Mouse (Mus musculus) adrenal gland, postnatal 14 days (tissue): Measurements from ENCODE around the gene Vmn2r23. TPM values are rescaled to one million over a fixed set of nuclear protein-coding genes. Genes with fewer than 3 reads are reported as not detected.
"Not testable (repeated sequence)": the region's sequence is repeated elsewhere in the genome, so short reads cannot be mapped to it uniquely, and the experiment has no call there.

Experiments
- DNase-seq: peaks from one replicate; pipeline ENCODE4 v3.0.0; 2021; ENCODE audit warnings: mixed read lengths
- long read RNA-seq, 2 experiments: library from polyadenylated mRNA; stranded (forward); transcript quantifications; one replicate each; pipeline ENCODE4 v2.0.0; 2021
- total RNA-seq: library from RNA; stranded (reverse); gene quantifications from 2 replicates; pipeline ENCODE4 v1.2.3, GENCODE M21; 2021

The Vmn2r23 gene
- total RNA-seq = not detected in 2 replicates
- long read RNA-seq, experiment 1 = 0 reads
- long read RNA-seq, experiment 2 = 0 reads

DNA sequence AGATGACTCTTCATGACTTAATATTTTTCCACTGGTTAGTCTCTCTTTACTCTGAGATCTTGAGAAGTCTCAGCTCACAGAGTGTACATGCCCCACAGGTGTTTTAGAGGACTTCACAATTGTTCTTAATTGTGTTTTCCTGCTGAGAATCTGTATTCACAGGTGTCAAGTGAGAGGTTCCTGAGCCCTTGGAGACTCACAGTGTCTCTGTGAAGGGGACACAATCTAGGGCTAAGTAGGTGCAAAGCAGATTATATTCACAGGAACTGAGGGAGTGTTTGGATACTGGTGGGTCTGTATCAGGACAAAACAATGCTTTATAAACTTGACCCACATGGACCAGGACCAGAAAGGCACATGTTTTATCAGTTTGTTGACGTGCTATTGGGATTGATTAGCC is at the start of gene Vmn2r23:
Gene Vmn2r23 (plus strand): TSS at position 301 of the 400 bp plus-strand sequence.
- DNase-seq = no peak

DNA sequence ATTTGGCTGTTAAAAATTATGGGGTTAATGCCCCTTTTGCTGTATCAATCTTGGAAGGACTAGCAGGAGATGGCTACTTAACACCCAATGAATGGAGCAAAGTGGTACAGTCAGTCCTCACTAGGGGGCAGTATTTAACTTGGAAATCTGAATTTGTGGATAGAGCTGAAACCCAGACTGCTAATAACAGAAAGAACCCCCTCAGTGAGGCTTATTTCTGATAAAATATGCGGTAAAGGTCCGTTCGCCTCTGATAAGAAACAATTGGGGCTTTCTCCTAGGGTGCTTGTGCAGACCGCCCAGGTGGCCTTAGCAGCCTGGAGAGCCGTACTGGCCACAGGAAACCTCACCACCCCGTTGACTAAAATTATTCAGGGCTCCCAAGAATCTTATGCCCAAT is 45.4 kb upstream of the Vmn2r23 start:
- DNase-seq = no peak

GRCm38 (mm10) chr6:123696639-123697038 is 5.8 kb upstream of the Vmn2r23 start:
- not testable (repeated sequence) for DNase-seq

GRCm38 (mm10) chr6:123697213-123697612 is 5.3 kb upstream of the Vmn2r23 start:
- no peak for DNase-seq

GRCm38 (mm10) chr6:123770031-123770430 is 67.6 kb downstream of the Vmn2r23 start:
- no peak for DNase-seq

DNA sequence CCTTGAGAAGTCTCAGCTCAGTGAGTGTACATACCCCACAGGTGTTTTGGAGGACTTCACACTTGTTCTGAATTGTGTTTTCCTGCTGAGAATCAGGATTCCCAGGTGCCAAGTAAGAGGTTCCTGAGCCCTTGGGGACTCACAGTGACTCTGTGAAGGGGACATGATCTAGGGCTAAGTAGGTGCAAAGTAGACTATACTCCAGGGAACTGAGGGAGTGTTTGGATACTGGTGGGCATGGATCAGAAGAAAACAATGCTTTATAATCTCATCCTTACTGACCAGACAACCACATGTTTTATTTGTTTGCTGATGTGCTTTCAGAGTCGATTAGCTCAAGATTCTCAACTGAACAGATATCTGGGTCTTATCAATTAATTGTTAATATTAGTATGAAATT is 76.1 kb downstream of the Vmn2r23 start, which contains the start of gene Vmn2r24:
Gene Vmn2r24 (plus strand): TSS at position 301 of the 400 bp plus-strand sequence.
- no peak for DNase-seq

- DNase-seq = no peak
Observed at GRCm38 (mm10) chr6:123784857-123785256, 82.4 kb downstream of the Vmn2r23 start.

DNA sequence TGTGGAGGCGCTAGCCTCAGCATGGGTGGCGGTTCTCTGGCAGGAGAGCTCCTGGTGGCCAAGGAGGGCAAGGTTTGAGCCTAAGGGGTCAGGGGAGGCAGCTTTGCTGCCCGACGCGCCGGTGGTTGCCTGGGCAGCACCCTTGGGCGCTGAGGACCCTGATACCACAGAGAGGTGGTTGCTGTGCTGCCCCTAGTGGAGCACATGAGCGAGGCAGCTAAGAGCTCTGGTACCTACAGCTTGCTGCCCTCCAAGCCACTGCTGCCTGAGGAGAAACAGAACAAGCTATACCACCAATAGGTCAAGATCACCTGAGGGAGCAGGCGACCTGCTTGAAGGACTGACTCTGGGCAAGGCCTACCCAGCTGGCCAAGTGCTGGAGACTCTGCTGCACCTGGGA is 91.3 kb downstream of the Vmn2r23 start:
- DNase-seq = no peak

Other genes starting within 250 kb of the Vmn2r23 start
- not detected in 2 replicates for gene Vmn2r21, start 169.3 kb upstream of the Vmn2r23 start, total RNA-seq
- gene Vmn2r22, start 51.9 kb upstream of the Vmn2r23 start, total RNA-seq = not detected in 2 replicates
- gene Vmn2r24, start 76.2 kb downstream of the Vmn2r23 start, total RNA-seq = not detected in 2 replicates
- gene Vmn2r25, start 150.8 kb downstream of the Vmn2r23 start, total RNA-seq = not detected in 2 replicates